Mouse (Mus musculus) 3T3-L1 (cell line): ENCODE results near the gene Adig.

Source experiments
- DNase-seq: peaks from one replicate; pipeline ENCODE4 v3.0.0-alpha.2; 2015; ENCODE audit warnings: low read depth, low spot score

The Adig gene

GRCm38 (mm10) chr2:158541286-158541685 is 38.9 kb downstream of the Adig start:
- no peak for DNase-seq

GRCm38 (mm10) chr2:158545266-158545665 is 42.9 kb downstream of the Adig start:
- DNase-seq, result no peak

- peak; percentile 83 for DNase-seq
Observed at GRCm38 (mm10) chr2:158546751-158547150, 44.3 kb downstream of the Adig start.

- DNase-seq, result peak; percentile 86
Observed at GRCm38 (mm10) chr2:158550067-158550466, 47.7 kb downstream of the Adig start.

GRCm38 (mm10) chr2:158554366-158554765 is 52.0 kb downstream of the Adig start:
- DNase-seq, result no peak

GRCm38 (mm10) chr2:158555252-158555651 is 52.8 kb downstream of the Adig start:
- no peak for DNase-seq

- DNase-seq, result no peak
Observed at GRCm38 (mm10) chr2:158555812-158556211, 53.4 kb downstream of the Adig start.

- peak; percentile 53 for DNase-seq
Observed at GRCm38 (mm10) chr2:158556225-158556624, 53.8 kb downstream of the Adig start.

GRCm38 (mm10) chr2:158556750-158557149 is 54.3 kb downstream of the Adig start:
- DNase-seq, result no peak
